Mouse (Mus musculus): ENCODE measurements at regions not wholly inside any gene's neighbourhood (a gene's known extent, or its start where the extent isn't known, plus 50 kb on each side); places are given as distances from the start of the nearest gene placed in this dataset.

GRCm38 (mm10) chr8:75350141-75350540 lies 56.2 kb downstream of the Gm10358 start:
- TF ChIP-seq CTCF (IDR thresholded peaks at IDR 0.05; ENCODE audit: borderline replicate concordance, insufficient read depth, low read length), result no peak
- TF ChIP-seq POLR2A (IDR thresholded peaks at IDR 0.05; ENCODE audit: low read depth, low read length), result no peak

Data from embryonic fibroblast, embryonic 13.5 days (primary cell).